Mouse (Mus musculus): ENCODE measurements around the gene Sumo1.

GRCm38 (mm10) chr1:59538381-59538780 is 132.3 kb downstream of the Sumo1 start:
- TF ChIP-seq CTCF (IDR thresholded peaks at IDR 0.05; ENCODE audit: borderline replicate concordance, insufficient read depth, low read length) (no peak), POLR2A (IDR thresholded peaks at IDR 0.05; ENCODE audit: low read depth, low read length) (no peak)

Measured in embryonic fibroblast, embryonic 13.5 days (primary cell).